Mouse (Mus musculus) yolk sac, embryonic 10.5 days (tissue): ENCODE data around the gene Ubr3.
"Not testable (repeated sequence)": the region's sequence is repeated elsewhere in the genome, so short reads cannot be mapped to it uniquely, and the experiment has no call there.

Experiments
- DNase-seq: peaks from one replicate; pipeline ENCODE4 v3.0.0-alpha.2; 2017; ENCODE audit warnings: low spot score

Ubr3 gene

GRCm38 (mm10) chr2:69912801-69913200 is 15.8 kb downstream of the Ubr3 start:
- DNase-seq = no peak

GRCm38 (mm10) chr2:69917301-69917700 is 20.3 kb downstream of the Ubr3 start:
- no peak for DNase-seq

GRCm38 (mm10) chr2:69924943-69925342 is 27.9 kb downstream of the Ubr3 start:
- DNase-seq = no peak

DNA sequence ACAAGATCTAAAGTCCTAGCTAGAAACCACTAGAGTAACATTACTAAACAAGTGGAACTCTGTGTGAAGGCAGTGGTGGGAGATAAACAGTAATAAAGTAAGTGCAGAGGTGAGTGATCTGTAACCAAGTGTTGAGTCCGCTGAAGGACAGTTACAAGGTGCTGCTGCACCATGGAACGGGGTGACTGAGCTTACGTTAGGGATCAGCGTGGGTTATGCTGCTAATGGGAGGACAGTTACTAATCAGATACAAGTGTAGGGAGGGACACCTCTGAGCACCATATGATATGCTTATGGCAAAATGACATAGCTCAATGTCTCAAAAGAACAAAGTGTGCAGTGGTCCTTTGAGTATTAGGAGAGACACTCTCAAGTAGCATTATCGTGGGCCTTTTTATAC is 39.3 kb downstream of the Ubr3 start:
- no peak for DNase-seq

- DNase-seq = peak; percentile 5
Observed at GRCm38 (mm10) chr2:69939226-69939625, 42.2 kb downstream of the Ubr3 start.

DNA sequence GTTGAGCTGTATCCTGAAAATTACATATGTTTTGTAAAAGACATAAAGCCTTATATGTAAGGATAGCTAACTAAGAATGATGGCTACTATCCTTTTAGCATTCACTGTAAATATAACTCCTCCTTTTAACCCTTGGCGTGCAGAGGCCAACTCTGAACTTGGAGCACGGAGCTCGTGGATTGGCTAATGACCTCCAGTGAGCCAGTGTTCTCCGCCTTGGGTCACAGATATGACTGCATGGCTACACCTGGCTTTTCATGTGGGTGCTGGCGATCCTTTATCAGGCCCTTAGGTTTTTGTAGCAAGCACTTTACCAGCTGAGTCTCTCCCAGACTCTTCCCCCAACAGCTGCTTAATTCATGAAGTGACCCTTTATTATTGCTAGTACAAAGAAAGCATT is 42.6 kb downstream of the Ubr3 start:
- no peak for DNase-seq

GRCm38 (mm10) chr2:69941391-69942030 is 44.5 kb downstream of the Ubr3 start:
- DNase-seq = no peak

- no peak for DNase-seq
Observed at GRCm38 (mm10) chr2:69952849-69953248, 55.8 kb downstream of the Ubr3 start.

DNA sequence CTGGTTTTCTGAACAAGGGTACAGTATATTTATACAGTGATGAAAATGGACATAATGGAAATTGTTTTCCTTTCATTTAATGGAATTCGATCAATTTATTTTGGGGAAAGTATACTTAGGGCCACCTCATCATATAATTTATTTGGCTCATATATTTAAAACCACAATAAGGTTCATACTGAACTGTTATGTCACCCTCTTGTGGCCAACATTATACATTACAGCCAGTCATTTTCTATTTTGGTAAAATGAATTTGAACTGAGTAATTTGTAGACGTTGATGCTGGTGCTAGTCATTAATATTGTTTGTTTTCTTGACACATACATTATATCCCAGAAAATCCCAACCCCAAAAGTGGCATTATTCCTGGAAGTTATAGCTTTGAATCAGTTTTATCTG is 58.6 kb downstream of the Ubr3 start:
- DNase-seq = no peak

DNA sequence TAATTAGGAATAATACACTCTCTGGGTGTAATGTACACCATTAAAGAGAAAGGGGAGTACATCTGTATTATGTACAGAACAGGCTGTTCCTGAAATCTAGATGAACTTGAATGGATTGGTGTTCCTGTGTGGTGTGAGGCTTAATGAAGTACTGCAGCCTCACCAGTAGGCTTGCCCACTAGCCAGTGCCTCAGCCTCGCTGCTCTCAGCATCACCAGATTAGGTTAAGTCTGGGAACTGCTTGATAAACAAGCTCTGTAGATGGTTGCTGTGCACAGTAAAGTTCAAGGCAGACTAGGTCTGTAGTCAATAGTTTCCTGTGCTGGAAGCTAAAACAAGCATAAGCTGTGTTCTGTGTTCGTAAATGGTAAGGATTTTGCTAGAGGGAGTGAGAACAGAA is 60.6 kb downstream of the Ubr3 start:
- no peak for DNase-seq

DNA sequence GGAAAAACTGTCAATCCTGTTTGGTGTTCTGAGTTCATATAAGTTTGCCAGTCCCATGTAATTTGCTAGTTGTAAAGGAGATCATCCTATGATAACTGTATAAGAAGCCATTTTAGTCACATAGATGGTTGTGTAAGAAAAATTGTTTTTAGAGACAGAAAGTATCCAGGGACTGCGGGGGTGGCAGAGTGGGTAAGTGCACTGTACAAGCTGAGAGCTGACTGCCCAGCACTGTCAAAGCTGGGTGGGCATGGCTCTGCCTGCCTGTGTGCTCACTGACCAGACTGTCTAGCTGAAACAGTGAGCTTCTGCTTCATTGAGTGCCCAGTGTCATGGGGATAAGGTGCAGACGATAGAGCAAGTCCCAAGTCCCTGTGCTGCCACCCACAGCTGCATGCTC is 77.8 kb downstream of the Ubr3 start:
- DNase-seq = no peak

DNA sequence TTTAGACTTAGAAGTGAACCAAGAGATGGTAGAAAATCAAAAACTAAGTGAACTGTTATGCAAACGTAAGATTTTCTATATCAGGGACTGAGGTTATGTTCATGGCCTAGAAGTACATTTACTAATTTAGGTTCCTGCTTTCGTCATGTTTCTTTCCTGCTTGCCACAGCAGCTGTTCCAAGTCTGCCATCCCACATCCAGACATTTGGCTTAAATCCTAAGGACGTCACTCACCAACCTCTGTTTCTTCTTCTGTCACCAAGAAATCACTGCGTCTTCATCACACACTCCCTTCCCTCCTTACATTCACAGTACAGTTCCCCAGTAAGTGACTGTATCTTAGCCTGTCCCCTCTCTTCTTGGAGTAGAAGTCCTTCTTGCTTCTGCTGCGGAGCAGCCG is 92.2 kb downstream of the Ubr3 start:
- DNase-seq = no peak

DNA sequence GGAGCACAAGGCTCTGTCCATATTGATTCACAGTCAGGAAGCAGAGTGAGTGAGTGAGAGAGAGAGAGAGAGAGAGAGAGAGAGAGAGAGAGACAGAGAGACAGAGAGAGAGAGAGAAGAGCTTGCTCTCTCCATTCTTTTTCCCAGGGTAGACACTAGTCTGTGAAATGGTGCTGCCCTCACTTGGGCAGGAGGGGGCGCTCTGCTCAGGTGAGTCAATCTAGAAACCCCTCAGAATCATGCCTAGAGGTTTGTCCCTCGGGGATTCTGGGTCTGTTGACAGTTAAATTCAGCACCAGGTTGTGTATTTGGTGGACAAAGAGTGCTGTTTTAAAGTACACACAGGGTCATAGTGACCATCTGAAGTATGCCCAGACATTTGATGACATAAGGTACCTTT is 93.6 kb downstream of the Ubr3 start:
- DNase-seq = no peak

DNA sequence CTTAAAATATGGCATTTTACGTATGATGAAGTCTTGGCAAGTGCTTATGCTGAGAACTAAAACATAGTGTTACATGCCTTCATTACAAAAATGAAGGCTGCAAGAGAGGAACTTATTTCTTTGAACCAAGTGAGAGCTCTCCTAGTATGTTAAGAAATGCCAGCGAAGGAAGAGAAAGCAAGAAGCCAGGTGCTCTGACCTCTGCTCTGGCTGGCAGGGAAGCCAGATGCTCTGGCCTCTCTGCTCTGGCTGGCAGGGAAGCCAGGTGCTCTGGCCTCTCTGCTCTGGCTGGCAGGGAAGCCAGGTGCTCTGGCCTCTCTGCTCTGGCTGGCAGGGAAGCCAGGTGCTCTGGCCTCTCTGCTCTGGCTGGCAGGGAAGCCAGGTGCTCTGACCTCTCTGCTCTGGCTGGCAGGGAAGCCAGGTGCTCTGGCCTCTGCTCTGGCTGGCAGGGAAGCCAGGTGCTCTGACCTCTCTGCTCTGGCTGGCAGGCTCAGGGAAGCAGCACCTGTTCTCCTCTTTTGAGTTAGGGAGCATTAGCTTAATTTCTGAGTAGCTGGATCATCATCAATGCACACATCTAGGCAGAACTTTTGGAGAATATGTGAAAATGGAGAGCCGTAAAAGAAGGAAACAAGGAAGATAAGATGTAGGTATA is 97.2 kb downstream of the Ubr3 start:
- not testable (repeated sequence) for DNase-seq

DNA sequence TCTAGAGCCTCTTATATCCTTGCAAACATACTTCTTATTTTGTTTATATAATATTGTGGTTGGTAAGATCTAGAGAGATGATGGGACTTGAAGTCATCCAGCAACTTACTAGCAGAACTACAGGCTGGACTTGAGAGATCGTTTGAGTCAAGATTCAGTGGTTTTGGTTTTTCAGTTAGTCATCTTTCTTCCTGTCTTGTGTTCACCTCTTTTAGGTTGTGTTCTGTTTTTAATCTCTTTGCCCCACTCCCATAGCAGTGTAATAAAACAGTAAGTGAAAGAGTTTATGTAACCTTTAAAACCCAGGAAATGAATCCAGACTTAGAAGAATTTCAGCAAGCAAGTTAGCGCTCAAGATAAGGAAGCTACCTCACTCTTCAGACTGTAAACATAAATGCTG is 97.7 kb downstream of the Ubr3 start:
- no peak for DNase-seq

DNA sequence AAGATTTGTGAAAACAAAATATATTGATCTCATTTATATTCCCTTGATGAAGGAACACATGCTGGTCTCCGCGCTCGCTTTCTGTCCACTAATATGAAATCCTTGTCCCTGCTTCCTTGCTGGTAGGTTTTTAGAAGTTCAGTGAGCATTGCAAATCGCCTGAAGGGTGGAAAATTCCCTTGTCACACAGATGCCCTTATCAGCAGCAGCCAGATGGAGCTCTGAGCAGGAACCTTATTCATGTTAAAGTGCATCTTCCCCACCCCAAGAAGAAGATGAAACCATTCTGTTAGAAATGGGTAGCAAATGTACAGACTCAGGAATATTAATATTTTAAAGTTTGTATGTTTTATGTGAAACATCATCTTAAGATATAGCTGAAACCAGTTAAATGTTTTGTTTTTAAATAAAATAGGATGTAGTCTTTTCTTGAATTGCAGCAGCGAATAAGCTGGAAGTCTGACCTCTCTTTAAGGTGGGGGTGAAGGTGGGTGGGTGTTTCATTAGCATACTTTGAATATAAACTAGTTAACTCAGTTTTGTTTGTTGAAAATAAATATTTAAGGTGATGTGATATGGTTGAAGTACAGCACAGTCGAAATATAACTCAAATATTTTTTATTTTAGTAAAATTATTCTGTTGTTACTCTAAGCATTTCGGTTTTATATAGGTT is 102.2 kb downstream of the Ubr3 start:
- no peak for DNase-seq

DNA sequence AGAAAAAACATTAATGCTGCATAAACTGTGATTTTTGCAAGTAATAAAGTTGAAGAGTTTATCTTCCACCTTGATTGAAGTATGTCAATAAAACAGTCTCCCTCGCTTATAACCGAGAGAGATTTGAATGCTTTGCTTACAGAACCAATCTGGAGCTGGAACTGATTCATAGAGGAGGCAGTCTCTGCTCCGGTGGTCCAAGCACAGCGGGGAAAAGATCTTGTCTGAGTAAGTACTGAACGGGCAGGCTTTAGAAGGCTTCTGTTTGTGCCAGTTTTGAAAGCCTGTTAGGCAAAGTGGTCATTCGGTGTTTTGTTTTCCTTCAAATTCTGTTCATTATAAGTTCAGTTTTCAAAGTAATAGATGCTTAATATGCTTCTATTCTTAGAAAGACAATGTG is 103.3 kb downstream of the Ubr3 start:
- DNase-seq = no peak

DNA sequence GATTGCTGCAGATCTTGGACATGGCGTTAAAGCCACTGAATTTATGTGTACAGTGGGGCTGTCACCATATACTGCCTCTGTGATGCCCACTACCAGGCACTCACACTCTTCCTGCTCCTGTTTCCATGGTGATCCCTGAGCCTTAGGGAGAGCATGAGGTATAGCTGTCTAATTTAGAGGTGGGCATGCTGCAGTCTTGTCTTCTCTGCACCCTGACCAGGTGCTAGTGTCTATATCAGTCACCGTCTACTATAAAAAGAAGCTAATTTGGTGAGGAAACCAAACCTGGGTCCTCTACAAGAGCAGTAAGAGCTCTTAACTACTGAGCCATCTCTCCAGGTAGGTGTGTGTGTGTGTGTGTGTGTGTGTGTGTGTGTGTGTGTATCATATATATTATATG is 109.4 kb downstream of the Ubr3 start:
- no peak for DNase-seq

GRCm38 (mm10) chr2:70012941-70013340 is 115.9 kb downstream of the Ubr3 start:
- DNase-seq = no peak

- no peak for DNase-seq
Observed at GRCm38 (mm10) chr2:70018236-70018635, 121.2 kb downstream of the Ubr3 start.

- no peak for DNase-seq
Observed at GRCm38 (mm10) chr2:70024454-70024853, 127.4 kb downstream of the Ubr3 start.

- no peak for DNase-seq
Observed at GRCm38 (mm10) chr2:70025711-70026110, 128.7 kb downstream of the Ubr3 start.

GRCm38 (mm10) chr2:70031472-70031871 is 134.4 kb downstream of the Ubr3 start:
- DNase-seq = no peak

GRCm38 (mm10) chr2:70034895-70035294 is 137.8 kb downstream of the Ubr3 start:
- no peak for DNase-seq
